Mouse (Mus musculus) lung, adult 18-20 months (tissue): ENCODE data around the gene Trappc12.

Experiments used
- DNase-seq, 2 experiments: peaks; one replicate each; pipeline ENCODE4 v3.0.0; 2022; ENCODE audit warnings: mixed read lengths in 2 of 2

The Trappc12 gene

GRCm38 (mm10) chr12:28685771-28686170, 64.5 kb downstream of the Trappc12 start:
- no peak for DNase-seq

- DNase-seq = no peak
Measured at GRCm38 (mm10) chr12:28684674-28685073, 65.6 kb downstream of the Trappc12 start.

- no peak for DNase-seq
Measured at GRCm38 (mm10) chr12:28675925-28676209, 74.4 kb downstream of the Trappc12 start.

GRCm38 (mm10) chr12:28675121-28675924, 74.9 kb downstream of the Trappc12 start, which contains the start of gene Adi1:
Adi1 (plus strand) TSS chr12:28675231.
- peak; percentile 87 to 89 for DNase-seq

- no peak for DNase-seq
Measured at GRCm38 (mm10) chr12:28674038-28674720, 76.1 kb downstream of the Trappc12 start.

- DNase-seq = peak; percentile 13 to 28
Measured at GRCm38 (mm10) chr12:28667287-28667686, 83.0 kb downstream of the Trappc12 start.

GRCm38 (mm10) chr12:28666734-28667133, 83.5 kb downstream of the Trappc12 start:
- no peak for DNase-seq

GRCm38 (mm10) chr12:28662628-28663027, 87.6 kb downstream of the Trappc12 start:
- DNase-seq = no peak

- DNase-seq = peak; percentile 89 to 90
Measured at GRCm38 (mm10) chr12:28649141-28650110, 100.8 kb downstream of the Trappc12 start, which contains the start of gene Rnaseh1. Rnaseh1 (plus strand) TSS chr12:28649602.
